Mouse (Mus musculus) thymus, postnatal 4 days (tissue): Measurements from ENCODE around the gene Zbtb3.

ENCODE experiments used
- DNase-seq: peaks from one replicate; pipeline ENCODE4 v3.0.0; 2021

The Zbtb3 gene

GRCm38 (mm10) chr19:8841012-8841411 is 38.7 kb downstream of the Zbtb3 start:
- DNase-seq = peak; percentile 28

GRCm38 (mm10) chr19:8842961-8843360 is 40.6 kb downstream of the Zbtb3 start:
- DNase-seq = no peak

GRCm38 (mm10) chr19:8844371-8845129 is 42.2 kb downstream of the Zbtb3 start:
- DNase-seq = peak; percentile 91

- no peak for DNase-seq
Measured at GRCm38 (mm10) chr19:8848356-8848755, 46.0 kb downstream of the Zbtb3 start.

- no peak for DNase-seq
Measured at GRCm38 (mm10) chr19:8850402-8850901, 48.1 kb downstream of the Zbtb3 start, which contains the start of gene Lrrn4cl. Lrrn4cl (plus strand) TSS chr19:8850768.

GRCm38 (mm10) chr19:8851639-8852038 is 49.3 kb downstream of the Zbtb3 start:
- DNase-seq = no peak

GRCm38 (mm10) chr19:8852236-8852928 is 50.0 kb downstream of the Zbtb3 start:
- no peak for DNase-seq

GRCm38 (mm10) chr19:8853117-8853516 is 50.8 kb downstream of the Zbtb3 start:
- DNase-seq = no peak
